Mouse (Mus musculus): ENCODE data around the gene Mcidas. TPM values are rescaled to one million over a fixed set of nuclear protein-coding genes. Genes with fewer than 3 reads are reported as not detected.
A peak's percentile ranks its signal among the peaks of the same experiment; 100 is the strongest.

Gene Mcidas
- polyA plus RNA-seq, 1 experiment from 2014 or later: 0.05 TPM

DNA sequence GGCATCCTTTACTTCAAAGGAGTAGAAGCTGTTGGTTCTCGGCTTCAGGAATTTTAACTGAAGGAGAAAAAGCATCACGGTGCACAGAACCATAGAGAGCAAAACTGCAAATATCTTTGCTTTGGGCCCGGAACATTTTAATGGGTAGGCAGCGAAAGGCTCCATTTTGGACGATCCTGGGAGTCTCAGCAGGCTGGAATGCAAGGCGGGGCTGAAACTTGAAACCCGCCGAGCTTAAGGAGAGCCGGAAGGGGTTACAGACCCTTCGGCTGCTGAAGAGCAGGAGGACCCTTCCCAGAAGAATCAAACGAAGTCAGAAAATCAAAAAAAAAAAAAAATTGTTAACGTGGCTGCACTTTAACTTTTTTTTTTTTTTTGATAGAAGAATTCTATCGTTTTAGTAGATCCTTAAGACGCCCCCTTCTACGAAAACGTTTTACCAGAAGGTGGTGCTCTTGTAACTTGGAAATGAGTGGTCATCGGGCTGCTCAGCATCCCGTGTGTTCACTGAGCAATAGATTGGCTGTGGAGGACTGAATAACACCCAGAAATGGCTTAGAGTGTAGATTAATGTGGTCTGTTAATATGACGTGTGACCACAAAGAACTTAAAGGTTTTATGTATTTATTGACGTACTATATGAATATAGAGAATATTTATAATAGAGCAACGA is 52.7 kb downstream of the Mcidas start, which contains the start of gene Gpx8:
Gene Gpx8, minus strand, starts transcription at position 200 of the 673 bp plus-strand sequence.
- Histone ChIP-seq H3K27ac (ENCODE audit: low read length) (peak within 1 kb of the TSS; percentile 45), H3K9me3 (ENCODE audit: control insufficient read depth, low read length) (no peaks in the 10 kb centered on the region), H3K4me1 (ENCODE audit: control insufficient read depth, insufficient read depth, low read length) (no peaks in the 10 kb centered on the region; the same call in 1 of the 2 replicates), H3K27me3 (replicated peaks; ENCODE audit: control insufficient read depth, insufficient read depth, low read length) (no peaks in the 10 kb centered on the region), H3K36me3 (ENCODE audit: control insufficient read depth, insufficient read depth, low read length) (peaks cover 5% of the 10 kb centered on the region; the same call in 1 of the 2 replicates), H3K4me3 (ENCODE audit: low read length) (peak within 1 kb of the TSS; percentile 55), H3K4me2 (ENCODE audit: low read depth, low read length) (peak within 1 kb of the TSS; percentile 48), H3K9ac (ENCODE audit: low read depth, low read length) (peak within 1 kb of the TSS; percentile 67)
- WGBS: 4% methylated on average over 21 of the region's 21 CpGs
- peak; percentile 93 for ATAC-seq

DNA sequence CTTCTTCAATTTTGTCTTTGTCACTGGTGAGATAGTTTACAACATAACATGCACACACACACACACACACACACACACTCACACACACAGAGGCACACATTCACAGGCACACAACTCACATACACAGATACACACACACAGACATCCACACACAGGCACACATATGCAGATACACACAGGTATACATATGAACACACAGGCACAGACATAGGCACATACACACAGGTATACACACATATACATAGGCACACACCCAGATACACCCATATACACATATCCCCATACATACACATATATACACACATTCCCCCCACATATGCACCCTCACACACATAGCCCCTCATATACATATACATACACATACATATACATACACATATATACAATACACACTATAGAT is 53.4 kb downstream of the Mcidas start:
- Histone ChIP-seq H3K27ac (ENCODE audit: low read length) (no peak overlapping the region), H3K4me3 (ENCODE audit: low read length) (no peak overlapping the region), H3K27me3 (replicated peaks; ENCODE audit: control insufficient read depth, insufficient read depth, low read length) (no peaks in the 10 kb centered on the region), H3K4me2 (ENCODE audit: low read depth, low read length) (no peak overlapping the region), H3K4me1 (ENCODE audit: control insufficient read depth, insufficient read depth, low read length) (no peaks in the 10 kb centered on the region; the same call in 1 of the 2 replicates), H3K36me3 (ENCODE audit: control insufficient read depth, insufficient read depth, low read length) (peaks cover 2% of the 10 kb centered on the region; the same call in 1 of the 2 replicates), H3K9me3 (ENCODE audit: control insufficient read depth, low read length) (no peaks in the 10 kb centered on the region), H3K9ac (ENCODE audit: low read depth, low read length) (no peak overlapping the region)
- ATAC-seq: peak; percentile 7; the same call in 1 of the 2 replicates

DNA sequence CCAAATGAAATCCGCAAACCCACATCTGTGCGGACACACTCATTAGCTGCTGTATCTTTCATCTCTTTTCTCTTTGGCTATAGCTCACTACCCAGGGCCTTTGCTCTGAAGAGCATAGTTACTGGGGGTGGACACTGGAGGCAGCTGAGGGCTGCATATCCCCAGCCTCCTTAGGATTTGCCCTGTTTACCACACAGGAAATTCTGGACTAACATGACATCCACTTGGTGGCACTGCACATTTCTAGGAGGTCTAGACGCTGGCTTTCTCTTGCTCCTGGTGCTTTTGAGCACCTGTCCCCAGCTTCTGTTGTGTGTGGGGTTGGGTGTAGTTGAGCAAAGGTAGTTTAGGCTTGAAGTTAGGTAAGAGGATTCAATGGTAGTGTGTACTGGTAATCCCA is 54.0 kb downstream of the Mcidas start:
- H3K4me2 ChIP-seq (ENCODE audit: low read depth, low read length): no peak overlapping the region
- H3K4me1 ChIP-seq (ENCODE audit: control insufficient read depth, insufficient read depth, low read length): no peaks in the 10 kb centered on the region; the same call in 1 of the 2 replicates
- no peak overlapping the region for H3K4me3 ChIP-seq (ENCODE audit: low read length)
- no peaks in the 10 kb centered on the region for H3K9me3 ChIP-seq (ENCODE audit: control insufficient read depth, low read length)
- 70% methylated on average over 3 of the region's 3 CpGs for WGBS
- no peak for ATAC-seq
- no peaks in the 10 kb centered on the region for H3K27me3 ChIP-seq (replicated peaks; ENCODE audit: control insufficient read depth, insufficient read depth, low read length)
- H3K36me3 ChIP-seq (ENCODE audit: control insufficient read depth, insufficient read depth, low read length): no peaks in the 10 kb centered on the region; the same call in 1 of the 2 replicates
- no peak overlapping the region for H3K27ac ChIP-seq (ENCODE audit: low read length)
- H3K9ac ChIP-seq (ENCODE audit: low read depth, low read length): no peak overlapping the region

MicroRNA genes within 50 kb of the gene (microRNA counts, 519-probe panel; counts per million panel counts)
- microRNA mmu-miR-449a (1,904 counts per million, percentile 38 among the panel's probes with 10 or more counts), microRNA mmu-miR-449b (982 counts per million, percentile 3 among the panel's probes with 10 or more counts), microRNA mmu-miR-449c (35.7 counts per million)

Small RNAs within 50 kb of the gene (microRNA-seq; reads per million reads assigned to microRNA genes)
- gene Mir449a (88.8 reads per million, percentile 46 among the genes with 10 or more reads in this experiment), gene Mir449b (not detected), gene Mir449c (not detected)

Other genes starting within 250 kb of the Mcidas start
- 94.5 and 97.3 TPM in 2 replicates for gene Plpp1, start 193.1 kb upstream of the Mcidas start, polyA plus RNA-seq (2015; fragmentation: Nextera tagmentation; extraction: Ambion mirVana)
- 48.1 and 51.5 TPM in 2 replicates for gene Mtrex, start 66.4 kb upstream of the Mcidas start, polyA plus RNA-seq (2015; fragmentation: Nextera tagmentation; extraction: Ambion mirVana)
- gene Dhx29, start 66.4 kb upstream of the Mcidas start, polyA plus RNA-seq (2015; fragmentation: Nextera tagmentation; extraction: Ambion mirVana): 8.7 and 10.2 TPM in 2 replicates
- gene Ccno, start 6.0 kb upstream of the Mcidas start, polyA plus RNA-seq (2015; fragmentation: Nextera tagmentation; extraction: Ambion mirVana): 0.13 and 0.32 TPM in 2 replicates
- gene Cdc20b, start 41.3 kb downstream of the Mcidas start, polyA plus RNA-seq (2015; fragmentation: Nextera tagmentation; extraction: Ambion mirVana): not detected in 2 replicates
- 80.4 and 91.0 TPM in 2 replicates for gene Gpx8, start 52.6 kb downstream of the Mcidas start, polyA plus RNA-seq (2015; fragmentation: Nextera tagmentation; extraction: Ambion mirVana)
- 3.9 and 4.1 TPM in 2 replicates for gene Gzma, start 107.1 kb downstream of the Mcidas start, polyA plus RNA-seq (2015; fragmentation: Nextera tagmentation; extraction: Ambion mirVana)
- 3.6 and 4.8 TPM in 2 replicates for gene Esm1, start 215.8 kb downstream of the Mcidas start, polyA plus RNA-seq (2015; fragmentation: Nextera tagmentation; extraction: Ambion mirVana)
- not detected in 2 replicates for gene Gzmk, start 232.1 kb downstream of the Mcidas start, polyA plus RNA-seq (2015; fragmentation: Nextera tagmentation; extraction: Ambion mirVana)